In genomic region chr10:93539775-93540430, GRCm38 (mm10) we compare ENCODE assay signal across 8 mouse cellular contexts. TPM values are rescaled to one million over a fixed set of nuclear protein-coding genes. Genes with fewer than 3 reads are reported as not detected.
DNase-seq lines count a peak whose midpoint lies in the region; ATAC-seq and TF ChIP-seq lines count a peak whose summit lies in the region.

Gene Amdhd1 (minus strand): TSS chr10:93540033.

- H3K4me3 ChIP-seq in forebrain, embryonic 12.5 days (replicated peaks): peak within 1 kb of the TSS; percentile 40
- peak within 1 kb of the TSS; percentile 54 for H3K4me3 ChIP-seq in heart, postnatal 0 days (ENCODE audit: low read depth, low read length)
- H3K4me3 ChIP-seq in neural tube, embryonic 14.5 days (ENCODE audit: low read depth, low read length): peak within 1 kb of the TSS; percentile 27

- peaks cover 15% of the 10 kb centered on the region for H3K4me1 ChIP-seq in forebrain, embryonic 12.5 days
- peaks cover 7% of the 10 kb centered on the region; the same call in 1 of the 2 replicates for H3K4me1 ChIP-seq in heart, postnatal 0 days (ENCODE audit: control insufficient read depth, insufficient read depth)
- H3K4me1 ChIP-seq in neural tube, embryonic 14.5 days (ENCODE audit: control insufficient read depth, insufficient read depth, low read length): 0 out of 2 replicates have a peak, but pooled peaks cover 6% of the 10 kb centered on the region

- H3K4me2 ChIP-seq in forebrain, embryonic 12.5 days: peak within 1 kb of the TSS; percentile 77
- H3K4me2 ChIP-seq in heart, postnatal 0 days (ENCODE audit: low read depth, low read length): peak within 1 kb of the TSS; percentile 75
- peak within 1 kb of the TSS; percentile 63 for H3K4me2 ChIP-seq in neural tube, embryonic 14.5 days (ENCODE audit: low read depth, low read length)

- peak; percentile 84 for TF ChIP-seq CTCF in heart, postnatal 0 days (IDR thresholded peaks at IDR 0.05; ENCODE audit: low read depth)

- 5% methylated on average over 34 of the region's 35 CpGs for WGBS in forebrain, embryonic 12.5 days
- 2% methylated on average over 34 of the region's 35 CpGs for WGBS in heart, postnatal 0 days
- WGBS in neural tube, embryonic 14.5 days: 4% methylated on average over 35 of the region's 35 CpGs

- H3K36me3 ChIP-seq in forebrain, embryonic 12.5 days (replicated peaks): no peaks in the 10 kb centered on the region
- no peaks in the 10 kb centered on the region for H3K36me3 ChIP-seq in heart, postnatal 0 days (replicated peaks; ENCODE audit: control insufficient read depth, insufficient read depth, low read length)
- H3K36me3 ChIP-seq in neural tube, embryonic 14.5 days (ENCODE audit: control insufficient read depth, insufficient read depth, low read length): no peaks in the 10 kb centered on the region

- TF ChIP-seq EP300 in heart, postnatal 0 days (IDR thresholded peaks at IDR 0.05; ENCODE audit: low read depth): no peak

- peak; percentile 93 for ATAC-seq in forebrain, embryonic 12.5 days (ENCODE audit: low FRiP score)
- ATAC-seq in heart, postnatal 0 days (ENCODE audit: insufficient read depth, low read depth): peak; percentile 96
- ATAC-seq in neural tube, embryonic 14.5 days (ENCODE audit: low read depth): peak; percentile 93

- H3K9ac ChIP-seq in forebrain, embryonic 12.5 days: peak within 1 kb of the TSS; percentile 50
- H3K9ac ChIP-seq in heart, postnatal 0 days (replicated peaks; ENCODE audit: low read depth, low read length): peak within 1 kb of the TSS; percentile 38; the same call in 1 of the 2 replicates
- 0 out of 2 replicates have a peak within 1 kb of the TSS, but pooled peaks have one; percentile 12 for H3K9ac ChIP-seq in neural tube, embryonic 14.5 days (replicated peaks; ENCODE audit: low read depth, low read length)

- H3K27me3 ChIP-seq in forebrain, embryonic 12.5 days: peaks cover 23% of the 10 kb centered on the region
- peaks cover 16% of the 10 kb centered on the region; the same call in 1 of the 2 replicates for H3K27me3 ChIP-seq in heart, postnatal 0 days (ENCODE audit: control insufficient read depth, insufficient read depth, low read length)
- H3K27me3 ChIP-seq in neural tube, embryonic 14.5 days (ENCODE audit: control insufficient read depth, insufficient read depth, low read length): no peaks in the 10 kb centered on the region

- DNase-seq in CD8-positive naive resting alpha-beta T cell, adult 2 months (ENCODE audit: low read depth in 2 of 2, low spot score in 2 of 2): peak; percentile 74 to 75
- peak; percentile 32 for DNase-seq in c-Kit-positive CD71-positive TER-119-positive erythroid progenitor cells, embryonic 14.5 days (ENCODE audit: low spot score)
- DNase-seq in heart, postnatal 0 days (ENCODE audit: low spot score): peak; percentile 84
- peak; percentile 85 to 91 for DNase-seq in kidney, postnatal 36 days
- peak; percentile 84 to 91 for DNase-seq in lung, adult 18-20 months
- DNase-seq in testis, postnatal 10 days (ENCODE audit: low spot score): peak; percentile 84

- H3K27ac ChIP-seq in forebrain, embryonic 12.5 days: no peak within 1 kb of the TSS
- no peak within 1 kb of the TSS for H3K27ac ChIP-seq in heart, postnatal 0 days (ENCODE audit: low read depth)
- no peak within 1 kb of the TSS for H3K27ac ChIP-seq in neural tube, embryonic 14.5 days (ENCODE audit: low read depth, low read length)

- H3K9me3 ChIP-seq in forebrain, embryonic 12.5 days: no peaks in the 10 kb centered on the region
- no peaks in the 10 kb centered on the region for H3K9me3 ChIP-seq in heart, postnatal 0 days (replicated peaks; ENCODE audit: control insufficient read depth, low read length)
- H3K9me3 ChIP-seq in neural tube, embryonic 14.5 days (ENCODE audit: control insufficient read depth, low read length): no peaks in the 10 kb centered on the region

RNA-seq across cellular contexts. Expression of gene Amdhd1, which starts in this region (rescaled TPM):
- polyA plus RNA-seq in forebrain, embryonic 12.5 days (2016; fragmentation: Nextera tagmentation; extraction: Ambion mirVana): 0.08 and 0.21 TPM in 2 replicates
- not detected in 2 replicates for total RNA-seq in heart, postnatal 0 days (2014; rRNA removed; ENCODE audit: low replicate concordance)
- 0.04 TPM in 1 of 2 replicates, not detected in the other for polyA plus RNA-seq in heart, postnatal 0 days (2015; fragmentation: Nextera tagmentation; extraction: Ambion mirVana)
- not detected in 2 replicates for polyA plus RNA-seq in neural tube, embryonic 14.5 days (2014; fragmentation: Nextera tagmentation; extraction: Ambion mirVana)

Comparison
In these comparisons a context has a peak if more than half of its experiments do, and no peak if none do; other contexts are left out.
1. Peak in ATAC-seq, H3K4me3 ChIP-seq, H3K9ac ChIP-seq and H3K4me2 ChIP-seq in forebrain, embryonic 12.5 days; RNA of the gene not detected or under 1 TPM.
2. Peak in DNase-seq, ATAC-seq, H3K4me3 ChIP-seq, H3K9ac ChIP-seq and H3K4me2 ChIP-seq in heart, postnatal 0 days; RNA of the gene not detected or under 1 TPM.
3. Peak in ATAC-seq, H3K4me3 ChIP-seq, H3K9ac ChIP-seq and H3K4me2 ChIP-seq in neural tube, embryonic 14.5 days; RNA of the gene not detected or under 1 TPM.
4. DNase-seq: peak in every context shown above with its lines; median percentile 88 in kidney, postnatal 36 days; 88 in lung, adult 18-20 months; 84 in heart, postnatal 0 days; 84 in testis, postnatal 10 days; 74 in CD8-positive naive resting alpha-beta T cell, adult 2 months; 32 in c-Kit-positive CD71-positive TER-119-positive erythroid progenitor cells, embryonic 14.5 days.